Mouse (Mus musculus) heart, adult 2 months (tissue): ENCODE measurements at regions not wholly inside any gene's neighbourhood (a gene's known extent, or its start where the extent isn't known, plus 50 kb on each side); places are given as distances from the start of the nearest gene placed in this dataset.

ENCODE experiments used
- DNase-seq, 2 experiments: peaks; one replicate each; pipeline ENCODE4 v3.0.0; 2021
- H3K27ac ChIP-seq: fragments of 200-600 bp; 2 replicates; pipeline ENCODE4 v1.8.1; 2022
- H3K27me3 ChIP-seq: fragments of 200-500 bp; 2 replicates; pipeline ENCODE4 v1.6.1; 2012; ENCODE audit warnings: mild to moderate bottlenecking, low read length, inconsistent platforms, mixed read lengths; ENCODE audit not compliant: control insufficient read depth, insufficient read depth
- H3K36me3 ChIP-seq: fragments of 200-500 bp; 2 replicates; pipeline ENCODE4 v1.6.1; 2012; ENCODE audit warnings: low read length, inconsistent platforms; ENCODE audit not compliant: control insufficient read depth, insufficient read depth
- H3K4me1 ChIP-seq: fragments of 200-500 bp; 2 replicates; pipeline ENCODE4 v1.6.1; 2011; ENCODE audit warnings: low read length; ENCODE audit not compliant: control insufficient read depth, insufficient read depth
- H3K4me3 ChIP-seq: fragments of 200-600 bp; 2 replicates; pipeline ENCODE4 v1.8.1; 2022
- H3K79me2 ChIP-seq: fragments of 200-500 bp; replicated peaks from 2 replicates; pipeline ENCODE4 v1.6.1; 2012; ENCODE audit warnings: mild to moderate bottlenecking, inconsistent platforms, low read length, moderate library complexity, mixed read lengths; ENCODE audit not compliant: control insufficient read depth, insufficient read depth
- H3K9ac ChIP-seq: fragments of 200-500 bp; 2 replicates; pipeline ENCODE4 v1.6.1; 2012; ENCODE audit warnings: low read depth, mild to moderate bottlenecking, control low read depth, inconsistent platforms, low read length, mixed read lengths
- CTCF ChIP-seq: fragments of 200-600 bp; IDR thresholded peaks from 2 replicates; pipeline ENCODE4 v1.8.1; 2022; ENCODE audit warnings: antibody characterized with exemption, mild to moderate bottlenecking, moderate library complexity
- EP300 ChIP-seq: fragments of 200-500 bp; IDR thresholded peaks from 2 replicates; pipeline ENCODE4 v1.6.1; 2011; ENCODE audit warnings: low read depth, low read length, control low read depth; ENCODE audit not compliant: insufficient read depth
- POLR2A ChIP-seq: fragments of 200-500 bp; IDR thresholded peaks from 2 replicates; pipeline ENCODE4 v1.6.1; 2011; ENCODE audit warnings: mild to moderate bottlenecking, low read depth, low read length, control low read depth; ENCODE audit not compliant: insufficient read depth
- WGBS: fragments of 180-500 bp; shearing (Covaris S2); methylation state at CpG from one replicate; pipeline ENCODE4 v1.1.7; 2018; 5-methylcytosine and 5-hydroxymethylcytosine counted together
- intact Hi-C: fragments of 180-260 bp; cut with DNase I; formaldehyde crosslinking; loops from one replicate; pipeline ENCODE4 v1.15.1; 2025

DNA sequence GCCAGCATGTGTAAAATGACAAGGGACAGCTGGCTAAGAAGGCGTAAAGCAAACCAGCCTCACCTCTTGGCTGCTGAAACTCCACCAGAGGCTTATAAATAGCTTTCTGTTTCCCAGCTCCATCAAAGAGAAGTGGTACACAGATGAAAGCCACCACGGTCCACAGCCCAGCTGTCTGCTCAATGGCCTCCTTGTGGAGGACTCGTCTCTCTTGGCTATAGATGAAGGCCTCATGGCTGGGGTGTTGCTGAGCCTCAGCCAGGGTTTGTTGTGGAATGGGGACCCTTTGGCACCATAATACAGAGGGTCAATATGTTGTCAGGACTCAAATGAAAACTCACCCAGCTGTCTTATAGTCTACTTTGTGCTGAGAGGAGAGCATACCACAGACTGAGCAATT, 385.1 kb downstream of the Sfmbt2 start:
- no peak for DNase-seq
- H3K4me1 ChIP-seq = no peaks in the 10 kb centered on the region
- no peaks in the 10 kb centered on the region for H3K79me2 ChIP-seq
- H3K36me3 ChIP-seq = no peaks in the 10 kb centered on the region
- H3K4me3 ChIP-seq = no peak overlapping the region
- H3K27me3 ChIP-seq = no peaks in the 10 kb centered on the region
- no peak overlapping the region for H3K9ac ChIP-seq
- H3K27ac ChIP-seq = no peak overlapping the region
- intact Hi-C loops = no loop called here
- TF ChIP-seq POLR2A (no peak), CTCF (no peak), EP300 (no peak)
- WGBS = 47% methylated on average over 3 of the region's 3 CpGs

DNA sequence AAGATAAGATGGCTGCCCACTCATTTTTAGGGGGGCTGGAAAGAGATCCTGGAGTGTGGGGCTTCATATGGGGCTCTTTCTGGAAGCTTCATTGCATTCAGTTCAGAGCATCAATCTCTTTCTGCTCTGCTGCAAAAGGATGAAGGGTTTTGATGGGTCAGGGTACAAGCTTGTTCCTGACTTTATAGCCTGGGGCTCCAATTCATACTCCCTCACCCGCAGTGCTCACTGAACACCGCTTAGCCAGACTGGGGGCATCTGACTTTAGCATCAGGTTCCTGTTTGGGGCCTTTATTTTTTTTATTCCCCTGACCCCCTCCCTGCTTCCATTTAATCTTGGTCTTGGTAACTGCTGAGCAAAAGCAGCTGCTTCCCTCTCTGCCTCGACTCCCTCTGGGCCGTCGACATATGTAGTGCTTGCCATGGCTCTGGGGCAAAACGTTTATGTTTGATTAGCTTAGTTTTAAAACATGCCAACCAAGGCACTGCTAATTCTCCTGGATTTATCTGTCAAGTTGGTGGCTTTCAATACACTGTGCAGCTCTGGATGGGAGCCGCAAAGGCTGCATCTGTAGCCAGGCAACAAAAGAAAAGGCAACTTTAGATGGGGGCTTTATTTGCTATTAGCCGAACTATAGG, 387.0 kb downstream of the Sfmbt2 start:
- Histone ChIP-seq H3K4me1 (no peaks in the 10 kb centered on the region), H3K79me2 (no peaks in the 10 kb centered on the region), H3K27me3 (no peaks in the 10 kb centered on the region), H3K9ac (no peak overlapping the region), H3K4me3 (no peak overlapping the region), H3K36me3 (no peaks in the 10 kb centered on the region), H3K27ac (no peak overlapping the region)
- TF ChIP-seq EP300 (no peak), CTCF (no peak), POLR2A (no peak)
- no peak for DNase-seq
- WGBS = 55% methylated on average over 8 of the region's 8 CpGs
- intact Hi-C loops = no loop called here

DNA sequence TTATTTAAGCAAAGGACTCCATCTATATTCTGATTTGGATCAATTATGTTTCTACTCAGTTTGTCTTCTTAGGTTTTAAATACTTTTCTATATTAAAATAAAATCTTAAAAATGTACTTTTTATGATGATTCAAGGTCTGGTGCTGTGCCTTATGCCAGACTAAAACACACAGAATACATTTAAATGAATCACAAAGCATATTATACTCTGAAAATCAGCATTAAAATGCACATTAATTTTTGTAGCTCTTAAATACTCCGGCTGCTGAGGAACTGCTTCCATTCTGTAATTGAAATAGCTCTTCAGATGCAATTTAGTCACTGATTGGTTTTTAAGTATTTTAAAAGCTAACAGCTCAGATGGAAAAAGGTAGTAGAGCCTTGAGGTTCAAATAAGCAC, 387.6 kb downstream of the Sfmbt2 start:
- H3K4me3 ChIP-seq = no peak overlapping the region
- no peaks in the 10 kb centered on the region for H3K36me3 ChIP-seq
- H3K27me3 ChIP-seq = no peaks in the 10 kb centered on the region
- H3K4me1 ChIP-seq = no peaks in the 10 kb centered on the region
- no peak overlapping the region for H3K27ac ChIP-seq
- TF ChIP-seq CTCF (no peak), EP300 (no peak), POLR2A (no peak)
- DNase-seq = no peak
- H3K79me2 ChIP-seq = no peaks in the 10 kb centered on the region
- WGBS = 92% methylated on average over 1 of the region's 1 CpGs
- no peak overlapping the region for H3K9ac ChIP-seq
- intact Hi-C loops = no loop called here

GRCm38 (mm10) chr2:10762236-10762635, 391.9 kb downstream of the Sfmbt2 start:
- no peak for DNase-seq
- no peak overlapping the region for H3K9ac ChIP-seq
- H3K27me3 ChIP-seq = no peaks in the 10 kb centered on the region
- H3K27ac ChIP-seq = no peak overlapping the region
- H3K79me2 ChIP-seq = no peaks in the 10 kb centered on the region
- intact Hi-C loops = no loop called here
- WGBS = 46% methylated on average over 4 of the region's 4 CpGs
- no peaks in the 10 kb centered on the region for H3K36me3 ChIP-seq
- TF ChIP-seq EP300 (no peak), POLR2A (no peak), CTCF (no peak)
- no peaks in the 10 kb centered on the region for H3K4me1 ChIP-seq
- H3K4me3 ChIP-seq = no peak overlapping the region

GRCm38 (mm10) chr2:10783071-10783470, 388.8 kb upstream of the Prkcq start:
- no peak overlapping the region for H3K27ac ChIP-seq
- intact Hi-C loops = loop anchor here (5.0 to 10.0 kb wide), 2 partner anchors 44 to 272 kb away; no protein-coding TSS in a partner anchor
- 38% methylated on average over 7 of the region's 7 CpGs for WGBS

DNA sequence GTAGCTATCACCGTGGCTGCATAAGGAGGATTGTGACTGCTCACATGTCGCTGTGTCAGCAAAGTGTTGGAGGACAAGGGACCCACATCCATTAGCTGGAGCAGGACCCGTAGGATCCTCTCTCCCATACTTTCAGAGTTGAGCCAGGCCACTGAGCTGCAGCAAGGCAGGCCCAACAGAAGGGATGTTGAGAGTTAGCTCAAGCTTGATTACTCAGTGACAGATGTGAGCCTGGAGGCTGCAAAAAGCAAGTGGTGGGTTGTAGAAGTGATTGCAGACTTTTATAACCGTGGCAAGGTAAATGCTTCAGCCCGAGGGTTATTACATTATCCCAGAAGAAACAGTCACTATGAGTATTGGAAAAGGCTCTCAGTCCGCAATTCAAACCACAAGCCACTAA, 388.3 kb upstream of the Prkcq start:
- Histone ChIP-seq H3K27ac (no peak overlapping the region), H3K9ac (no peak overlapping the region), H3K4me3 (no peak overlapping the region), H3K79me2 (no peaks in the 10 kb centered on the region), H3K36me3 (no peaks in the 10 kb centered on the region), H3K4me1 (no peaks in the 10 kb centered on the region), H3K27me3 (no peaks in the 10 kb centered on the region)
- WGBS = 84% methylated on average over 6 of the region's 6 CpGs
- intact Hi-C loops = loop anchor here (5.0 to 10.0 kb wide), 2 partner anchors 44 to 271 kb away; no protein-coding TSS in a partner anchor
- no peak for DNase-seq
- TF ChIP-seq CTCF = no peak
- no peak for TF ChIP-seq POLR2A
- TF ChIP-seq EP300 = no peak

More at GRCm38 (mm10) chr2:10783071-10783470, 388.8 kb upstream of the Prkcq start:
- no peak overlapping the region for H3K9ac ChIP-seq
- no peaks in the 10 kb centered on the region for H3K36me3 ChIP-seq
- no peaks in the 10 kb centered on the region for H3K27me3 ChIP-seq
- no peak overlapping the region for H3K4me3 ChIP-seq
- no peak for TF ChIP-seq POLR2A
- TF ChIP-seq CTCF = no peak
- no peak for TF ChIP-seq EP300
- no peak for DNase-seq
- no peaks in the 10 kb centered on the region for H3K79me2 ChIP-seq
- H3K4me1 ChIP-seq = no peaks in the 10 kb centered on the region
